Mouse (Mus musculus): ENCODE results near the gene Bok. TPM values are rescaled to one million over a fixed set of nuclear protein-coding genes. Genes with fewer than 3 reads are reported as not detected.
A peak's percentile ranks its signal among the peaks of the same experiment; 100 is the strongest.

Gene Bok
- total RNA-seq, 2 experiments from 2014 or later: not detected

DNA sequence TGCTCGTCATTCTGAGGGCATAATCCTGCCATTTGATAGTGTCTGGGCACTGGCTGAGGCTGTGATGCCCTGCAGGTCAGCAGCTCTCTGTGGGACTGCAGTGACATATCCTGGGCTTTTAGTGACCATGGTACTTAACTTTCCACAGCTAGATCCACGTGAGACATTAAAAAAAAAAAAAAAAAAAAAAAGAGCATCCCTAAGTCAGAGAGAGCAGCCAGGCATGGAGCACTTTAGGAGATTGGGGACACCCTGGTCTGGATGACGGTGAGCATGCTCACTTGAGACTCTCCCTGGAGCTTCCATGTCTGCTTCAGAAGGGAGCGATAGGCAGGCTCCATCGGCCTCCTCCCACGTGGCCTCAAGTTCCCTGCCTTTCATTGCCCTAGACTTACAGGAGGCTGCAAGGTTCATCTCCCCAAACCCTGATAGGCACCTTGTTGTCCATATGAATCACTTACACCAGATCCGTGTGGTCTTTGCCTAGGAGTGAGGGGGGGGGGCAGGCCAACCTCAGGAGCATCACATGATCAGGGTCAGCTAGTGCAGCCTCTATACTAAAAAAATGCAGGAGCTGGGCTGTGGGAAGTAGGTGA is 4.5 kb downstream of the Bok start:
- ATAC-seq (ENCODE audit: poor library complexity, severe bottlenecking): no peak

- no peak for ATAC-seq (ENCODE audit: poor library complexity, severe bottlenecking)
Observed at GRCm38 (mm10) chr1:93691106-93691505, 5.6 kb downstream of the Bok start.

- ATAC-seq (ENCODE audit: poor library complexity, severe bottlenecking): peak; percentile 73
Observed at GRCm38 (mm10) chr1:93691786-93692357, 6.4 kb downstream of the Bok start.

- ATAC-seq (ENCODE audit: poor library complexity, severe bottlenecking): no peak
Observed at GRCm38 (mm10) chr1:93692773-93693172, 7.3 kb downstream of the Bok start.

DNA sequence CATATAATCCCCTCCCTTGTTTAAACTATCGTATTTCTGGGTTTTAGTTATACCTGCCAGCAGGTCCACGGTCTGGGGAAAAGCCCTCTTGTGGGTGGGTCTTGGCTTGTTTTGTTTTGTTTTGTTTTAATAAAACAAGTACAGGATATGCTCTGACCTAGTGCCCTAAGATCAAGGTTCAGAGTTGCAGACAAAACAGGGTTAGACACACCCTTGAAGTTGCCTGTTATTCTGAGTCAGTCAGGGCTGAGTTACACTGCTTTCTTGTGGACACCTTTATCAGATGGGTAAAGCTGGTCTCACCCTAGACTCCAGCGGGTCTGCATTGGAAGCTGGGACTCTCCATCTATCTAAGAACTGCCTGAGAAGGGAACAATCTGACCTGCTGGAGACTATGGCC is 8.0 kb downstream of the Bok start:
- ATAC-seq (ENCODE audit: poor library complexity, severe bottlenecking): no peak

- ATAC-seq (ENCODE audit: poor library complexity, severe bottlenecking): no peak
Observed at GRCm38 (mm10) chr1:93693943-93694342, 8.5 kb downstream of the Bok start.

DNA sequence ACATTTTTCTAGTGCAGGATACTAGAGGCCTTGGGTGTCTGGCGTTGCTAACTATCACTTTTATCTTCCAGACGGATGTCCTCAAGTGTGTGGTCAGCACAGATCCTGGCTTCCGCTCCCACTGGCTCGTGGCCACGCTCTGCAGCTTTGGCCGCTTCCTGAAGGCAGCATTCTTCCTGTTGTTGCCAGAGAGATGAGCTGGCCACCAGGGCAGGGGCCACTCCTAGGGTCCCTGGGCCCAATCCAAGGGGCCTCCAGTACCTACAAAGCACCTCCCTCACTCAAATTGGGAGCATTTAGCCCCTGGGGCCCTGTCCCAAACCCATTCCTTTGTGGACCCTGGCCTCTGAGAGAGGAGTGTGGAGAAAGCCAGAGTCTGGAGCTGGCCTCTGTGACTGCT is 9.5 kb downstream of the Bok start:
- no peak for ATAC-seq (ENCODE audit: poor library complexity, severe bottlenecking)

DNA sequence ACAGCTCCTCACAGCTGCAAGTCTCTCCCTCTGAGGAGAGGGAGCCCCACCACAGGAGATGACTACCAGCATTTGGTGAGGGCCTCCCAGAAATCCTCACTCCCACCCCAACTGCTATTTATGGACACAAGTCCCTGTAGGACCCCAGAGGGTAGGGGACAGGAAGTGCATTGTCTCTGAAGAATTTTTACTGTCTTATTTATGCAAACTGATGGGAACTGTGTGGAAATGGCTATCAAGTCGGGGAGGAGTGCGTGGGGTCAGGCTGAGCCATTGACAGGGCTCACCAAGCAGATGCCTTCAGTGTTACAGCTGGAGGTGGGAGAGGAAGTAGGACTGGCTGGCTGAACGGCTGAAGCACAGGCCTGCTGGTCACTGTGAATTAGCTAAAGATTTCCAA is 11.9 kb downstream of the Bok start:
- no peak for ATAC-seq (ENCODE audit: poor library complexity, severe bottlenecking)

DNA sequence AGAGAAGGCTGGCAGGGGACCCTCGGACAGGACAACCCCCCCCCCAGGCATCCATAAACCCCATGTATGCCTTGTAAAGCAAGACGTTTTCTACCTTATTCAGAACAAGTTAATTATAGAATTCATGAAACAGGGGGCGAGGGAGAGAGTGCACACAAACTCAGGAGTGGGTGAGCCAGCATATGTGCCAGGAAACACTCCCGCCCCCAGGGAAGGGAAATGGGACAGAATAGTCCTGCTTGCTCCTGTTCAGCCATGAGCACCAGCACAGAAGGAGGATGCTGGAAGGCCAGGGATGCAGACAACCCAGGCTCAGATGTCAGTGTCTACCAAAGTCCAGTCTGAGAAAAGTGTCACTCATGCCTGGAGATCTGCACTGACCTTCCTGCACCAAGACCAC is 13.7 kb downstream of the Bok start:
- ATAC-seq (ENCODE audit: poor library complexity, severe bottlenecking): no peak

- ATAC-seq (ENCODE audit: poor library complexity, severe bottlenecking): no peak
Observed at GRCm38 (mm10) chr1:93702106-93702505, 16.6 kb downstream of the Bok start.

DNA sequence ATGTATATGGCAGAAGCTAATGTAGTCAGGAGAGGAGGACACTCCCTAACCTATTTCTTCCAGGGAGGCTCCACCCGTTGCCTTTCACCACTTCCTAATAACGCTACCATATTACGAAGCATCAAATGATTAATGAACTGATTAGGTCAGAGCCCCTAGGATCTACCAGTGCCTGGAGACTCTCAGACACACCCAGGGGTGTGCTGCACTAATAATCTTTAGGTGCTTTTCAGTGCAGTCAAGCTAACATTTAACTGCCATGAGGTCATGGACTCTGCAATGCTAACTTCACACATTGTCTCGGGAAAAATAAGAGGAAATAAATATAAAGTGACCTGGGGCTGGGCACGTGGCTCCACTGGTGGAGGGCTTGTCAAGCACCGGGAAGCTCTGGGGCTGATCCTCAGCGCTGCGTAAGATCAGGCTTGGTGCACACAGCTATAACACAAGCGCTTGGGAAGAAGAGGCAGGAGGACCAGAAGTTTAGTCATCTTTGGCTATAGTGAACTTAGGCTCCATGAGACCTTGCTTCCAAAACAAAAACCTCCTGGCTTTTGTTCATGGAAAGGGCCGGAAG is 18.1 kb downstream of the Bok start:
- no peak for ATAC-seq (ENCODE audit: poor library complexity, severe bottlenecking)

DNA sequence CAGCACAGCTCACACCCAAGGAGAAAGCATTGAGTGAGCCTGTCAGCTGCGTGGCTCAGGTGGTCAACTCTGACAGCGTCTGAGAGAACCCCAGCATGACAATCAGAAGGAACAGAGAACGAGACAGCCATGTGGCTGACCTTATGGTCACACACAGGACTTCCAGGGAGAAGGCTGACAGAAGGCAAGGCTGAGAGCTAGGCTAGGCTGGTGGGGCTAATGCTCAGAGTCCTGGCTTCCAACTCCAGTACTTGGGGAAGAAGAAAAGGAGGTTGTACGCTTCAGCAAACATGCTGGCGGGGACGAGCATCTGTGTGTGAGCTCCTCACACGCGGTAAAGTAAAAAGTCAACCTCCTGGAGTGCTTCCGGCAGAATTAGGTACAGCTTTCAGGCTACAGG is 18.9 kb downstream of the Bok start:
- ATAC-seq (ENCODE audit: poor library complexity, severe bottlenecking): no peak

DNA sequence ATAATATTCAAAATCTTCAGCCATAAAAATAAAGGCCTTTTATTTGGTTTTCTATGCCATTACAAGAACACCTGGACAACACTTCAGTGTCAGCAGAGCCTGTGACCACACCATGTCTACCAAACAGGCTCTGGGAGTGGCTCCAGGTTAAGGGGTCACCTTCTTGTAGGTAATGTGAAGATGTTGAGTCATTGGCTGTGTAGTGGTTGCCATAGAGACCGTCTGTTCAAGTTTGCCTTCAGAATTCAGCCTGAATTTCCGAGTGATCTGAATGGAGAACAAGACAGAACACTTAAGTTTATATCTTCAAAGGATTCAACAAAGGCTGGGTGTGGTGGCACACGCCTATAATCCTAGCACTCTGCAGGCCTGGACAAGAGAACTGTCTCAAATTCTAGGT is 19.9 kb downstream of the Bok start:
- no peak for ATAC-seq (ENCODE audit: poor library complexity, severe bottlenecking)

GRCm38 (mm10) chr1:93716166-93716565 is 30.7 kb downstream of the Bok start:
- no peak for ATAC-seq (ENCODE audit: poor library complexity, severe bottlenecking)

GRCm38 (mm10) chr1:93721557-93721956 is 36.1 kb downstream of the Bok start:
- ATAC-seq (ENCODE audit: poor library complexity, severe bottlenecking): no peak

- ATAC-seq (ENCODE audit: poor library complexity, severe bottlenecking): no peak
Observed at GRCm38 (mm10) chr1:93724623-93725022, 39.2 kb downstream of the Bok start.

DNA sequence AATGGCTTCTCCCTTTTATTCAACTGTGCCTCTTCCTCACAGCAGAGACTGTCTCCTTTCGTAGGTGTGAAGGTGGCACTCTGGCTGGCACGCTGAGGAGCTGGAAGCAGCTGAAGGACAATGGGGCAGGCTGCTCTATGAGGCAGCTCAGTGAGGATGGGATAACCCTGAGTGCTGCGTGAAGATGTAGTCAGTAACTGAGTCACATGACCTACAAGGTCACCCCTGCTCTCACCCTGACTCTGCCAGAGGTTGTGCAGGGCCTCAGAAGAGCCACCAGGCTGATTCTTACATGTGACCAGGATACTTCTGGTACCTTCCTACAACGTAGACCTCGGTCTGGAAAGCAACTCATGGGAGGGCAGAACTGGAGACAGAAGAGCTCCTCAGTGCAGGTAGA is 40.2 kb downstream of the Bok start:
- no peak for ATAC-seq (ENCODE audit: poor library complexity, severe bottlenecking)

DNA sequence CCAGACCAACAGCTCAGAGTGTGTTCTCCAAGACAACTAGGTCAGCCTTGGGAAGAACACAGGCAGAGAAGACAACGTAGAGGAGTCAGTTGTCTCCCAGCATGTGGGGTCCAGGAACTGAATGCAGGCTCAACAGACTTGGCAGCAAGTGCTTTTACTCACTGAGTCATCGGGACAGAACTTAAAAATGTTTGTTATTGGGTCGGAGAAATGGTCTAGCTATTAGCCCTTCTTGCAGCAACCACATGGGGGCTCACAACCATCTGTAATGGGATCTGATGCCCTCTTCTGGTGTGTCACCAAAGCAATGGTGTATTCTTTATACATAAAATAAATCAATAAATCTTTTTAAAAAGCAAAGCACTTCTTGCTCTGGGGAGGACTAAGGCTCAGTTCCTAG is 40.7 kb downstream of the Bok start:
- ATAC-seq (ENCODE audit: poor library complexity, severe bottlenecking): no peak

DNA sequence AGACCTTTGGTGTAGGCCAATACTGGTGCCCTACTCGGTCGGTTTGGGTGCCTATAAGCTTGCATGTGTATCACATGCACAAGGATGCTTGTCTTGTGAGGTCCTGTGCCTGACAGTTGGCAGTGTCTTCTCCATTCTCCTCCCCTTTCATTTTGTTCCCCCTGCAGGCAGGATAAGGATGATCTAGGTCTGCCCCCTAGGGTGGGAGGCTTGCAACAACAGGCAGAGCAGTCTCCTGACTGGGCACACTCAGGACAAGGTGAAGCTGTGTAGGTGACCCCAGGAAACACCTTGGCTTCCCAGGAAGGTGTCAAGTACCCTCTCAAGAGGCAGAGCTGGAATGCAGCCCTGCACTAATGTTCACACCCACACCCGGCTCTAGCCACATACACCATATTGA is 41.5 kb downstream of the Bok start:
- peak; percentile 95 for ATAC-seq (ENCODE audit: poor library complexity, severe bottlenecking)

DNA sequence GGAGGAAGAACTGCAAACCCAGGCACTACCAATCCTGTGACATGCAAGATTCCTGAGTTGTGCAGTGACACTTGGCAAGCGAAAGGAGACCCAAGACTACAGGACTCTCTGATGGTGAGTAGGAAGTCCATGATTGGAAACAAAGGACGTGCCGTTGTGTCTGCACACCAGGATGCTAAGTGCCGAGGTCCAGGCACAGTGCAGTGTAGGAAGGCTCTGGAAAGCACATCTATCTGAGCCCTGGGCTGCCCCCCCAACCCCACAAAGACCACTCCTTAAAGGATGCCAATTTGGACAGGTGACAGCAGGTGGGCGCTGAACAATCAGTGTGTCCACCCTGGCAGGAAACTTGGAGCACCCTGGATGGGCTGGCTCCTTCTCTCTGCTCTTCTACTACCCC is 45.6 kb downstream of the Bok start:
- ATAC-seq (ENCODE audit: poor library complexity, severe bottlenecking): no peak

DNA sequence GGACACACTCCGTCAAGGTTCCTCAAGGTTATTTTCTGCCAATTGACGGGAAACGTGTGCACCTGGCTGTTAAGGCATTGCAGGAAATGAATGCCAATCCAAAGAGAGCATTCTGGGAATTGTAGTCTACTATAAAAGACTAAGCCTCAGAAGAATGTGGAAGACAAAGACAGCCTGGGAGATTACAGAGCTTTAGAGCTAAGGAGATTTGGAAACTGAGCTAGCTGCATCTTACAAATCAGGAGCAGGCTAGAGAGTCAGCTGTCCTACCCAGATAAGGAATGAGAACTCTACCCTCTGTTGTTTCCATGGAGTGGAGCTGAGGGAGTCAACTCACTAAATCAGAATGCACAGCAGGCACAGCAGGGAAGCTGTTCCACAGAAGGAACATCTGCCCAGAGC is 46.4 kb downstream of the Bok start:
- ATAC-seq (ENCODE audit: poor library complexity, severe bottlenecking): no peak

- ATAC-seq (ENCODE audit: poor library complexity, severe bottlenecking): no peak
Observed at GRCm38 (mm10) chr1:93735859-93736258, 50.4 kb downstream of the Bok start.

- no peak for ATAC-seq (ENCODE audit: poor library complexity, severe bottlenecking)
Observed at GRCm38 (mm10) chr1:93737711-93738110, 52.3 kb downstream of the Bok start.

Measured in megakaryocyte, adult 5-6 weeks (primary cell).